Mouse (Mus musculus) heart, embryonic 10.5 days (tissue): ENCODE results near the gene Olfr372. TPM values are rescaled to one million over a fixed set of nuclear protein-coding genes. Genes with fewer than 3 reads are reported as not detected.
"Not testable (repeated sequence)": the region's sequence is repeated elsewhere in the genome, so short reads cannot be mapped to it uniquely, and the experiment has no call there.

Experiments
- DNase-seq: peaks from one replicate; pipeline ENCODE4 v3.0.0-alpha.2; 2017; ENCODE audit warnings: low spot score
- H3K27ac ChIP-seq: fragments of 300-500 bp; sonication (generic); 2 replicates; pipeline ENCODE4 v1.5.1; 2016; ENCODE audit warnings: mild to moderate bottlenecking
- H3K27me3 ChIP-seq: fragments of 300-500 bp; sonication (generic); 2 replicates; pipeline ENCODE4 v1.6.1; 2016; ENCODE audit warnings: mild to moderate bottlenecking; ENCODE audit not compliant: poor library complexity, insufficient read depth, severe bottlenecking
- H3K36me3 ChIP-seq: fragments of 300-500 bp; sonication (generic); 2 replicates; pipeline ENCODE4 v1.6.1; 2016; ENCODE audit warnings: mild to moderate bottlenecking, moderate library complexity
- H3K4me1 ChIP-seq: fragments of 300-500 bp; sonication (generic); 2 replicates; pipeline ENCODE4 v1.6.1; 2016; ENCODE audit warnings: mild to moderate bottlenecking
- H3K4me3 ChIP-seq: fragments of 300-500 bp; sonication (generic); 2 replicates; pipeline ENCODE4 v1.5.1; 2016; ENCODE audit warnings: mild to moderate bottlenecking, moderate library complexity
- H3K9me3 ChIP-seq: fragments of 300-500 bp; sonication (generic); 2 replicates; pipeline ENCODE4 v1.6.1; 2016; ENCODE audit warnings: mild to moderate bottlenecking, moderate library complexity
- WGBS: fragments of 180-500 bp; shearing (Covaris S2); methylation state at CpG from one replicate; pipeline ENCODE4 v1.1.7; 2016; 5-methylcytosine and 5-hydroxymethylcytosine counted together
- polyA plus RNA-seq: library from polyadenylated mRNA; unstranded; fragments of >200 nt; fragmentation: Nextera tagmentation; extraction: Ambion mirVana; gene quantifications from 2 replicates; pipeline ENCODE4 v1.2.1, GENCODE M21; 2016

Gene Olfr372
- polyA plus RNA-seq, 1 experiment from 2014 or later: not detected

GRCm38 (mm10) chr8:72032926-72033325, 8.1 kb upstream of the Olfr372 start:
- not testable (repeated sequence) for DNase-seq, H3K27ac ChIP-seq
- WGBS: 49% methylated on average over 4 of the region's 4 CpGs

DNA sequence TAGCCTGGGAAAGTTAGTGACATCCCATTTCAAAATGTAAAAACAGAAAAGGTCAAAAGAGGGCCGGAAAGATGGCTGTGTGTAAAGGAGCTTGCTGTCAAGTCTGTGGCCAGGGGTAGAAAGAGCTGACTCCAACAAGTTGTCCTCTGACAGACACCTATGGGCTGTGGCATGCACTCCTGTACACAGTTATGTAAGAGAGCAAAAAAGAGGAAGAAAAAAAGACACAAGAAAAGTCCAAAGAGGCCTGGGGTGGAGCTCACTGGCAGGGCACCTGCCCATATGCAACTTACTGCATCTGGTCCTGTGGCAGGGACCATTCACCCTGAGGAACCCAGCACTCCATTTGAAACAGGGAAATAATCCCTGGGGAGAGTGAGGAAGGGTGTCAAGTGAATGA, 1.5 kb downstream of the Olfr372 start:
- Histone ChIP-seq H3K9me3 (no peaks in the 10 kb centered on the region), H3K27me3 (no peaks in the 10 kb centered on the region), H3K4me1 (no peaks in the 10 kb centered on the region), H3K27ac (no peak overlapping the region), H3K36me3 (no peaks in the 10 kb centered on the region), H3K4me3 (no peak overlapping the region)
- DNase-seq: no peak
- WGBS: 74% methylated on average over 1 of the region's 1 CpGs

More at GRCm38 (mm10) chr8:72032926-72033325, 8.1 kb upstream of the Olfr372 start:
- not testable (repeated sequence) for H3K4me3 ChIP-seq, H3K36me3 ChIP-seq, H3K27me3 ChIP-seq, H3K4me1 ChIP-seq, H3K9me3 ChIP-seq

GRCm38 (mm10) chr8:72054633-72055032, 13.6 kb downstream of the Olfr372 start:
- H3K9me3 ChIP-seq, H3K27ac ChIP-seq, H3K27me3 ChIP-seq, H3K4me1 ChIP-seq, H3K4me3 ChIP-seq, H3K36me3 ChIP-seq, DNase-seq: not testable (repeated sequence)

DNA sequence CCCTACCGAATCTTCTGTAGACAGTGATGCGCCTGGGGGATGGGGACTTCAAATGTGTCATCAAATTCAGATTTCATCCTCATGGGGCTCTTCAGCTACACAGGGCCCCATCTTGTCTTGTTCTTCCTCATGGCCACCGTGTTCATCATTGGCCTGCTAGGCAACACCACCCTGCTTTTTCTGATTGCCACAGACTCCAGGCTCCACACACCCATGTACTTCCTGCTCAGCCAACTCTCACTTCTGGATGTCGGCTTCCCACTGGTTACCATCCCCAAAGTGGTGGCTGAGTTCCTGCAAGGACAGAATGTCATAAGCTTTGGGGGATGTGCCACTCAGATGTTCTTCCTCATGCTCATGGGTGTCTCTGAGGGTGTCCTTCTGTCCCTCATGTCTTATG, 16.6 kb downstream of the Olfr372 start:
- not testable (repeated sequence) for DNase-seq, H3K9me3 ChIP-seq, H3K4me3 ChIP-seq, H3K36me3 ChIP-seq, H3K4me1 ChIP-seq, H3K27ac ChIP-seq, H3K27me3 ChIP-seq
- WGBS: 85% methylated on average over 3 of the region's 4 CpGs

DNA sequence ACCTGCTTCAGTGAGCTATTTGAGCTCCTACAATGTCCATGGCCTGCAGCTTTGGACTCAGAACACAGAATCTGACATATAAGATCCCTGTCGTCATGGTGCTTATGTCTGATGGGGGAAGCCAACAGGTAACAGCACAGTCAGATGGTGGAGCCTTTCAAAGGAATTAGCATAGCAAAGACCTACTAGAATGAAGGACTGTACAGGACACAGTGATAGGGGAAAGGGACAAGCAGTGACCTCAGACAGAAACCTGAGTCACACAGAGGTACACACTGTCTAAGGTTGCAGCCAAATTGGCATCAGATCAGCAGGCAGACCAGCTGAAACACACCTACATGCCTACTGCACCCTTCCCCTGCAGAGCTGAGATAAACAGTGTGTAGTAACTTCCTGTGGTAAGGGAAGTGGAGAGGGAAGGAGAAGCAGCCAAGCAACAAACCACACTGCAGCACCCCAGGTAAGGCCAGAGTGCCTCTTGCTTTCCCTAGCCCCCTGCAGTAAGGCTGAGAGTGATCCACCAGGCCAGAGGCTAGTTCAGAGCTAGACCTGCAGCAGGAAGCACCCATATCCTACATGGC, 25.9 kb downstream of the Olfr372 start:
- not testable (repeated sequence) for H3K4me3 ChIP-seq, H3K36me3 ChIP-seq, H3K27me3 ChIP-seq, H3K9me3 ChIP-seq, H3K27ac ChIP-seq, H3K4me1 ChIP-seq, DNase-seq
- WGBS: 85% methylated on average over 1 of the region's 1 CpGs

- not testable (repeated sequence) for H3K9me3 ChIP-seq, DNase-seq, H3K36me3 ChIP-seq, H3K27ac ChIP-seq, H3K4me3 ChIP-seq, H3K4me1 ChIP-seq, H3K27me3 ChIP-seq
These were observed 41.9 kb downstream of the Olfr372 start, which contains the start of gene Olfr373 for GRCm38 (mm10) chr8:72082877-72083276. Gene Olfr373 (plus strand): TSS chr8:72083177.

- Histone ChIP-seq H3K27me3 (no peaks in the 10 kb centered on the region), H3K4me3 (no peak overlapping the region), H3K36me3 (no peaks in the 10 kb centered on the region), H3K4me1 (no peaks in the 10 kb centered on the region), H3K27ac (no peak overlapping the region), H3K9me3 (no peaks in the 10 kb centered on the region)
- WGBS: 67% methylated on average over 5 of the region's 5 CpGs
- no peak for DNase-seq
These were observed 43.7 kb downstream of the Olfr372 start for GRCm38 (mm10) chr8:72084744-72085143.

- not testable (repeated sequence) for H3K9me3 ChIP-seq, H3K27me3 ChIP-seq, DNase-seq, H3K4me3 ChIP-seq, H3K36me3 ChIP-seq, H3K4me1 ChIP-seq, H3K27ac ChIP-seq
- WGBS: 82% methylated on average over 3 of the region's 3 CpGs
These were observed 46.6 kb downstream of the Olfr372 start for GRCm38 (mm10) chr8:72087611-72088010.

GRCm38 (mm10) chr8:72096721-72097120, 55.7 kb downstream of the Olfr372 start:
- not testable (repeated sequence) for H3K4me3 ChIP-seq, H3K27ac ChIP-seq, H3K27me3 ChIP-seq, H3K9me3 ChIP-seq, H3K36me3 ChIP-seq, DNase-seq, H3K4me1 ChIP-seq

DNA sequence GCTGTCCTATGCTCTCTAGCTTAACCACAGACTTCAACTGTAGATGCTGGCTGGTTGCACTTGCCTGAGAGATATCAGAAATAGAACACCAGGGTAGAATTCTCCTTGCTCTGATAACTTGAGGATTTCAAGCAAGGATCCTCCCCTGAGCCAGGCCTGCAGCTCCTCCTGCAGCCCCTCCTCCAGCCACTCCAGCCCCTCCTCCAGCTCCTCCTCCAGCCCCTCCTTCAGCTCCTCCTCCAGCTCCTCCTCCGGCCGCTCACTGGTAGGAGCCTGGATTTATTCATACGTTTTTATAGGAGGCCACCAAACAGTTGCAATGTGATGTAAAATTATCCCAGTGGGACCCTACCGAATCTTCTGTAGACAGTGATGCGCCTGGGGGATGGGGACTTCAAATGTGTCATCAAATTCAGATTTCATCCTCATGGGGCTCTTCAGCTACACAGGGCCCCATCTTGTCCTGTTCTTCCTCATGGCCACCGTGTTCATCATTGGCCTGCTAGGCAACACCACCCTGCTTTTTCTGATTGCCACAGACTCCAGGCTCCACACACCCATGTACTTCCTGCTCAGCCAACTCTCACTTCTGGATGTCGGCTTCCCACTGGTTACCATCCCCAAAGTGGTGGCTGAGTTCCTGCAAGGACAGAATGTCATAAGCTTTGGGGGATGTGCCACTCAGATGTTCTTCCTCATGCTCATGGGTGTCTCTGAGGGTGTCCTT, 58.5 kb downstream of the Olfr372 start:
- H3K9me3 ChIP-seq, H3K36me3 ChIP-seq, H3K27me3 ChIP-seq, H3K4me1 ChIP-seq, H3K27ac ChIP-seq, DNase-seq, H3K4me3 ChIP-seq: not testable (repeated sequence)
- WGBS: 54% methylated on average over 6 of the region's 7 CpGs

- no peaks in the 10 kb centered on the region for H3K9me3 ChIP-seq
These were observed 64.1 kb downstream of the Olfr372 start for GRCm38 (mm10) chr8:72105165-72105564.

DNA sequence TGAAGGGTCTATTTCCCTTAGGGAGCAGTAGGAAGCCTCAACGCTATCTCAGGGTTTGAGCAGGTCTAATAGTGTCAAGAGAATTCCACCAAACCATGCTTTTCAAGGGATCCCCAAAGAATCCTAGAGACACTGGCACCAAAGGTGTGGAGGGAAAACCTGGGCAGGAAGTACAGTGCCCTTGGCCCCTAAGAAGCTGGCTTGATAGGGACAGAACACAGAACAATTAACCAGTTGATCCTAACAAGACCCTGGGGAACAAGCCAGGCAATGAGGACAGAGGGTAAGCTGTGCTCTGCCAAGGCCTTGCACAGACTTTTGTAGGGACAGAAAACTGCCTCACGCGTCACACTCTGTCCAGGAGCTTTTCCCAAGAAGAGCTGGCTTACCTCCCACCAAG, 65.7 kb downstream of the Olfr372 start, which contains the start of gene Olfr374:
Olfr374 (plus strand) TSS at position 301 of the 400 bp plus-strand sequence.
- no peak within 1 kb of the TSS for H3K27ac ChIP-seq
- 94% methylated on average over 3 of the region's 3 CpGs for WGBS
- no peaks in the 10 kb centered on the region for H3K9me3 ChIP-seq
- no peak within 1 kb of the TSS for H3K4me3 ChIP-seq
- no peaks in the 10 kb centered on the region for H3K36me3 ChIP-seq
- no peaks in the 10 kb centered on the region for H3K4me1 ChIP-seq
- no peak for DNase-seq
- H3K27me3 ChIP-seq: no peaks in the 10 kb centered on the region

More at GRCm38 (mm10) chr8:72105165-72105564, 64.1 kb downstream of the Olfr372 start:
- H3K36me3 ChIP-seq: no peaks in the 10 kb centered on the region
- WGBS: 23% methylated on average over 4 of the region's 4 CpGs
- no peak overlapping the region for H3K27ac ChIP-seq
- no peaks in the 10 kb centered on the region for H3K4me1 ChIP-seq
- no peaks in the 10 kb centered on the region for H3K27me3 ChIP-seq
- no peak overlapping the region for H3K4me3 ChIP-seq
- DNase-seq: no peak
